Mouse (Mus musculus) adrenal gland, postnatal 36 days (tissue): ENCODE data around the gene Chrm4. TPM values are rescaled to one million over a fixed set of nuclear protein-coding genes. Genes with fewer than 3 reads are reported as not detected.

Source experiments
- DNase-seq, 2 experiments: peaks; one replicate each; pipeline ENCODE4 v3.0.0; 2021; ENCODE audit warnings: mixed read lengths in 1 of 2
- total RNA-seq, 2 experiments: library from RNA; stranded (reverse); gene quantifications; 2 replicates each; pipeline ENCODE4 v1.2.3; 2021

The Chrm4 gene
- total RNA-seq, 2 experiments from 2014 or later, result 2.7 to 2.9 TPM

- peak; percentile 80 to 87 for DNase-seq
Observed at GRCm38 (mm10) chr2:91944170-91944950, 17.3 kb downstream of the Chrm4 start.

GRCm38 (mm10) chr2:91945483-91945882 lies 18.4 kb downstream of the Chrm4 start, which contains the start of gene Gm9821:
TSS of gene Gm9821 (plus strand) at chr2:91945703.
- DNase-seq, result no peak

GRCm38 (mm10) chr2:91946836-91947235 lies 19.8 kb downstream of the Chrm4 start:
- peak; percentile 52 to 63 for DNase-seq

- DNase-seq, result peak; percentile 61 to 62
Observed at GRCm38 (mm10) chr2:91947397-91948150, 20.5 kb downstream of the Chrm4 start.

GRCm38 (mm10) chr2:91948151-91948509 lies 21.1 kb downstream of the Chrm4 start:
- peak in 1 of 2 experiments; percentile 49 for DNase-seq

GRCm38 (mm10) chr2:91948792-91949241 lies 21.8 kb downstream of the Chrm4 start:
- DNase-seq, result no peak

- DNase-seq, result peak; percentile 52 to 67
Observed at GRCm38 (mm10) chr2:91949411-91950274, 22.6 kb downstream of the Chrm4 start.

- DNase-seq, result peak; percentile 23 to 50
Observed at GRCm38 (mm10) chr2:91950275-91951085, 23.4 kb downstream of the Chrm4 start.

GRCm38 (mm10) chr2:91953825-91954224 lies 26.8 kb downstream of the Chrm4 start:
- DNase-seq, result peak; percentile 65 to 85

GRCm38 (mm10) chr2:91955121-91955591 lies 28.1 kb downstream of the Chrm4 start:
- no peak for DNase-seq

- DNase-seq, result no peak
Observed at GRCm38 (mm10) chr2:91955875-91956274, 28.8 kb downstream of the Chrm4 start.

- DNase-seq, result no peak
Observed at GRCm38 (mm10) chr2:91957096-91957495, 30.0 kb downstream of the Chrm4 start.

- no peak for DNase-seq
Observed at GRCm38 (mm10) chr2:91958049-91958448, 31.0 kb downstream of the Chrm4 start.

GRCm38 (mm10) chr2:91958701-91959457 lies 31.8 kb downstream of the Chrm4 start:
- DNase-seq, result peak; percentile 66 to 74

- DNase-seq, result no peak
Observed at GRCm38 (mm10) chr2:91959544-91960410, 32.7 kb downstream of the Chrm4 start.

- DNase-seq, result no peak
Observed at GRCm38 (mm10) chr2:91960459-91960858, 33.4 kb downstream of the Chrm4 start.

GRCm38 (mm10) chr2:91961901-91962761 lies 35.1 kb downstream of the Chrm4 start:
- no peak for DNase-seq

- peak in 1 of 2 experiments; percentile 63 for DNase-seq
Observed at GRCm38 (mm10) chr2:91962864-91963401, 35.9 kb downstream of the Chrm4 start.
